Mouse (Mus musculus): ENCODE data around the gene Tmem210. TPM values are rescaled to one million over a fixed set of nuclear protein-coding genes. Genes with fewer than 3 reads are reported as not detected.

Gene Tmem210
- polyA plus RNA-seq, 1 experiment from 2014 or later, result not detected

DNA sequence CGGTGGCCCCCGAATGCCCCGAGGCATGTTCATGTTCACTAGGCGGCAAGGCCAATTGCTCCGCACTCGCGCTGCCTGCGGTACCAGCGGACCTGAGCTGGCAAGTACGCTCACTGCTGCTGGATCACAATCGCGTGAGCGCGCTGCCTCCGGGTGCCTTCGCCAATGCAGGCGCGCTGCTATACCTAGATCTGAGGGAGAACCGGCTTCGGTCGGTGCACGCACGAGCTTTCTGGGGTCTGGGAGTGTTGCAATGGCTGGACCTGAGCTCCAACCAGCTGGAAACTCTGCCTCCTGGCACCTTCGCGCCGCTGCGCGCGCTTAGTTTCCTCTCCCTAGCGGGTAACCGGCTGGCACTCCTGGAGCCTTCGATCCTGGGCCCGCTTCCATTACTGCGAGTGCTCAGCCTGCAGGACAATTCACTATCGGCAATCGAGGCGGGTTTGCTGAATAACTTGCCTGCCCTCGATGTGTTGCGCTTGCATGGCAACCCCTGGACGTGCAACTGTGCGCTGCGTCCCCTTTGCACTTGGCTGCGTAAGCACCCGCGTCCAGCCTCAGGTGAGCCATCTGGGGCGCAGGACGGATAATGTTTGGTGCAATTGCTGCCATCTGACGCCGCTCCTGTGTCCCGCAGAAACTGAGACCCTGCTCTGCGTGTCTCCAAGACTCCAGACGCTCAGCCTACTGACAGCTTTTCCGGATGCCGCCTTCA, 2.3 kb downstream of the Tmem210 start:
- Histone ChIP-seq H3K36me3 (peaks cover 8% of the 10 kb centered on the region), H3K27ac (no peak overlapping the region), H3K9me3 (no peaks in the 10 kb centered on the region), H3K4me3 (peak overlapping the region; percentile 27), H3K4me1 (peaks cover 57% of the 10 kb centered on the region), H3K9ac (no peak overlapping the region), H3K4me2 (peak overlapping the region; percentile 42), H3K27me3 (peaks cover 86% of the 10 kb centered on the region)
- ATAC-seq (ENCODE audit: insufficient number of reproducible peaks, low FRiP score, low TSS enrichment, low read depth), result no peak
- WGBS, result 2% methylated on average over 54 of the region's 54 CpGs

DNA sequence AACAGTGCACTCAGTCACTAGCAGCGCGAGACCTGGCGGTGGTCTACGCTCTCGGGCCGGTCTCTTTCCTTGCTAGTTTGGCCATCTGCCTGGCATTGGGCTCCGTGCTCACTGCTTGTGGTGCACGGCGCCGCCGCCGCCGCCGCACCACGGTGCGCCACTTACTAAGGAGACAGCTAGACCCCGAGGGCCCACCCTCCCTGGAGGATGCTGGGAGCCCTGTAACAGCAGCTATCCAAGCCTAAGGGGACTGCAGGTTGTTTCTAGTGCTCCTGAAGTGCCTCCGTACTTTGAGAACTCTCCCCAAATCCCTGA, 2.8 kb downstream of the Tmem210 start:
- WGBS, result under 1% methylated on average over 18 of the region's 18 CpGs
- Histone ChIP-seq H3K4me3 (peak overlapping the region; percentile 27), H3K36me3 (peaks cover 3% of the 10 kb centered on the region), H3K27me3 (peaks cover 91% of the 10 kb centered on the region), H3K9ac (no peak overlapping the region), H3K4me1 (peaks cover 53% of the 10 kb centered on the region), H3K9me3 (no peaks in the 10 kb centered on the region), H3K27ac (no peak overlapping the region), H3K4me2 (peak overlapping the region; percentile 42)
- no peak for ATAC-seq (ENCODE audit: insufficient number of reproducible peaks, low FRiP score, low TSS enrichment, low read depth)

DNA sequence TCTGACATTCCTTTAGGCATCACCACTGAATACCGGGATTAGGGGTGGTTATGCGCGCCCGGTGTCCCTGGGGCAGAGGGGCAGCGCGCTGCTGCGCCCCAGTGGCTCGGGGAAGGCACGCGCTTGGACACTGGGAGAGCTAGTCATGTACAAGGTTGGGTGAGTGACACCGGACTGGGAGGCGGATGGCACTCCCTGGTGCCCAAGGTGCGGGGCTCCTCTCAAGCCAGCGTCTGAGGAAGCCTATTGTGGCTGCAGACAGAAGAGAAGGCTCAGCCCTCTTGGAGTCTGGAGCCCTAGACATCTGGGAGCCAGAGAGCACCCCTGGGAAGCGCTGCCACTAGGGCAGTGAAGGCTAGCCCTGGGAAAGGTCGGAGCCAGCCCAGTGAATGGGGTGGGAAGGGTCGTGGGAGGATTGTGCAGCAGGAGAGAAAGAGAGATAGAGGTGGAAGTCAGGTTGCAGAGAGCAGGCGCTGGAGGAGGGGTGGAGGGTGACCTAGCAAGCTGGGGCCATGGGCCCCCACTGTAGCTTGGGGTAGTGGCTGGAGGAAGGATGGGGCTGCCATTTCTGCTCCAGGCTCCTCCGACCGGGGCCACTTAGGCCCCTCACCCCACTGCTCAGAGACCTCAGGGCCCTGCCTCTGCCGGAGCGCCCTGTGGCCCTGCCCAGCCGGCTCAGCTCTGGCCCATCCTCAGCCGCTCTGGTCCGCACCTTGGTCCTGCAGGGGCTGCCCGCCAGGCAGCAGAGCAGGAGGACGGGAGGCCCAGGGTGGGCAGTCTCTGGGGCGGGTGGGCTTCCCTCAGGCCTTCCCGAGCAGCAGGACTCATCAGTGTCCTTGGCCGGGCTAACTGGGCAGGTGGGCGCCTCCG, 3.5 kb downstream of the Tmem210 start:
- Histone ChIP-seq H3K9ac (no peak overlapping the region), H3K4me3 (peak overlapping the region; percentile 36), H3K4me2 (peak overlapping the region; percentile 55), H3K4me1 (peaks cover 48% of the 10 kb centered on the region), H3K36me3 (no peaks in the 10 kb centered on the region), H3K27me3 (peaks cover 97% of the 10 kb centered on the region), H3K9me3 (no peaks in the 10 kb centered on the region), H3K27ac (no peak overlapping the region)
- 7% methylated on average over 32 of the region's 32 CpGs for WGBS
- ATAC-seq (ENCODE audit: insufficient number of reproducible peaks, low FRiP score, low TSS enrichment, low read depth), result no peak

DNA sequence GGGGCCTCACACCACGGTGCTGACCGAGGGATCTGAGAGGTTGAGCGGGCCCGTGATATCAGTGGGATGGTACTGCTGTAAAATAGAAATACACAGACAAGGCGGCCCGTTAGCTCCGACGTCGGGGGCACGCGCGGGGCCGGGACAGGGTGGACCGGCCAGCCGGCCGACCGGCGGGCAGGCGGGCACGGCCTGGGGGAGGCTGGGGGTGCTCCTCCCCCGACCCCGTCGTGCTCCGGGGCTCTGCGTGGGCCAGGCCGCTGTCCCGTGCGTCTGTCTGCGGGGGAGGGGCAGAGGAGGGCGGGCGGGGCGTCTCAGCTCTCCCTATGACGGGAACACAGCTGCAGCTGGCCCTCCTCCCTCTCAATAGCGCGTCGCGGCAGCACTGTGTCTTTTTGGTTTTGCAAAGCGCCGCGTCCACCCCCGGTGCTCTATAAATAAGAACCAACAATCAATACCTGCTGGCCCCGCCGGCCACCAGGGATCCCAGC, 4.2 kb downstream of the Tmem210 start:
- Histone ChIP-seq H3K9ac (no peak overlapping the region), H3K9me3 (no peaks in the 10 kb centered on the region), H3K4me3 (peak overlapping the region; percentile 36), H3K27me3 (peaks cover 100% of the 10 kb centered on the region), H3K27ac (no peak overlapping the region), H3K4me1 (peaks cover 43% of the 10 kb centered on the region), H3K4me2 (peak overlapping the region; percentile 55), H3K36me3 (no peaks in the 10 kb centered on the region)
- no peak for ATAC-seq (ENCODE audit: insufficient number of reproducible peaks, low FRiP score, low TSS enrichment, low read depth)
- 3% methylated on average over 34 of the region's 43 CpGs for WGBS

DNA sequence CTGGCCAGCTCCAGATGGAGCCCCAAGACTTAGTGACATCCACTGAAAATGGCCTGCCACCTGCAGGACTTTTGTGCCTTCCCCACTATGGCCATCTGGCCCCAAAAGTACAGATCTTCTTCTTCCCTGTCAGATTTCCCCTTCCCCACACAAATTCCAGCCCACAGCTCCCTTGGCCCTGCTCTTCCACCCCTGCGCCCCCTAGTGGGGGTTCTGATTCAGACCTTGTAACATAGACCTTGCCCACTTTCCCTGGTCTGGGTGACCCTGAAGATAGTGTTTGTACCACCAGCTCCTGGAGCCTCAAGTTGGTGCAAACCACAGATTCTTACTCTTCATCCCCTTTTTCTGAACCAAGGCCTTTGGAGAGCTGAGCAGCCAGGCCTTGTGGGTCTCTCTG, 4.9 kb downstream of the Tmem210 start:
- Histone ChIP-seq H3K4me3 (0 out of 2 replicates have a peak overlapping the region, but pooled peaks have one; percentile 36), H3K4me2 (peak overlapping the region; percentile 55; the same call in 1 of the 2 replicates), H3K27ac (no peak overlapping the region), H3K9me3 (no peaks in the 10 kb centered on the region), H3K9ac (no peak overlapping the region), H3K27me3 (peaks cover 100% of the 10 kb centered on the region), H3K4me1 (peaks cover 39% of the 10 kb centered on the region), H3K36me3 (no peaks in the 10 kb centered on the region)
- WGBS, result 0% methylated on average over 1 of the region's 1 CpGs
- no peak for ATAC-seq (ENCODE audit: insufficient number of reproducible peaks, low FRiP score, low TSS enrichment, low read depth)

DNA sequence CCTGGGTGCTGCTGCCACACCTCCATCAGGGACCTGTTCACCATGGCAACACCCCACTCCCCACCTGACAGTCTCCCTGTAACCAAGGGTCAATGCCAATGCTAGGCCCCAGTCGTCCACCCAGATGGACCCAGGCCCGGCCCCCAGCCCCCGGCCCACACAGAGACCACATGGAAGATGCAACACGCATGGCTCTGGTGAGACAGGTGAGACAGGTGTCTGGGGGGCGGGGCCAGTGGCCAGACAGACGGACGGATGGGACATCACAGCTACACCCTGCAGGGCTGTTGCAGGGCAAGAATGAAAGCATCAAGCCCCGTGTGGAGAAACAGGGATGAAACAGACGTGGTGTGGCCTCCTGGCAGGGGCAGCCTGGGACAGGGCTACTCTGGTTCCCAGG, 5.8 kb downstream of the Tmem210 start:
- H3K27me3 ChIP-seq, result peaks cover 98% of the 10 kb centered on the region
- H3K36me3 ChIP-seq, result no peaks in the 10 kb centered on the region
- H3K9ac ChIP-seq, result no peak overlapping the region
- 69% methylated on average over 9 of the region's 9 CpGs for WGBS
- no peak for ATAC-seq (ENCODE audit: insufficient number of reproducible peaks, low FRiP score, low TSS enrichment, low read depth)
- H3K4me2 ChIP-seq, result no peak overlapping the region
- H3K4me3 ChIP-seq, result no peak overlapping the region
- H3K9me3 ChIP-seq, result no peaks in the 10 kb centered on the region
- H3K4me1 ChIP-seq, result peaks cover 39% of the 10 kb centered on the region
- no peak overlapping the region for H3K27ac ChIP-seq

DNA sequence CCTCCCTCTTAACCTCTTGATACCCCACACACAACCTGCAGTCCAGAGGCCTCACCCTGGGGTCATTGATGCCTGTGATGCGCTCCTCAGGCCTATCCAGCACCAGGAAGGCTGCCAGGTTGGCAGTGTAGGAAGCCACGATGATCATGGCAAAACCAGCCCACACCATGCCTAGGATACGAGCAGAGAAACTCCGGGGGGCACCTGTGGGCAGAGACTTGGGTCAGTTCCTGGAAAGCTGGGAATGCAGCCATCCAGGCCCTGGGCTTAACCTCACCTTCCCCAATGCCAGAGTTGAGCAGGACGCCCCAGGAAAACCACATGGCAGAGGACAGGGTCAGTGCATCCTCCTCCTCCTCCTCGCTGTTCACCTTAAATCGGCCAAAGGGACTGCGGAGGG, 9.1 kb downstream of the Tmem210 start:
- 72% methylated on average over 8 of the region's 8 CpGs for WGBS
- ATAC-seq (ENCODE audit: insufficient number of reproducible peaks, low FRiP score, low TSS enrichment, low read depth), result no peak

DNA sequence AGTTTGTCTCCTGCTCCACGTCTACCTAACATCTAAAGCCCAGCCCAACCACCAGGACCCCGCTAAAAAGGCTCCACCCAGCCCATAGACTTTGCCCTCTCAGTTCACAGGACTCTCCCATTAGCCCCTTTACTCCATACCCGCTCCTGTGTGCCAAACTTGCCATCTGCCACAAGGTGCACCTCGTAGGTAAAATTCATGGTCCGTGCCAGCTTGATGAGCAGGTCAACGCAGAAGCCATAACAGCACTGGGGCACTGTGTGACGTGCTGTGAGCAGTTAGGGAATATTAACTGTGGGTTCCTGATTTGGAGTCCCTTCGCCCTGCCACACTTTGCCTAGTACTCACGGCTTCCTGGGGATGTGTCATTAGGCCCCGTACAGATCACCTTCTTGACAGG, 10.1 kb downstream of the Tmem210 start:
- Histone ChIP-seq H3K27me3 (peaks cover 58% of the 10 kb centered on the region), H3K9ac (no peak overlapping the region), H3K27ac (no peak overlapping the region), H3K4me3 (no peak overlapping the region), H3K4me2 (no peak overlapping the region), H3K4me1 (no peaks in the 10 kb centered on the region), H3K9me3 (no peaks in the 10 kb centered on the region), H3K36me3 (no peaks in the 10 kb centered on the region)
- 78% methylated on average over 10 of the region's 10 CpGs for WGBS
- ATAC-seq (ENCODE audit: insufficient number of reproducible peaks, low FRiP score, low TSS enrichment, low read depth), result no peak

More for the DNA sequence above, 9.1 kb downstream of the Tmem210 start:
- Histone ChIP-seq H3K4me3 (no peak overlapping the region), H3K4me2 (no peak overlapping the region), H3K4me1 (peaks cover 7% of the 10 kb centered on the region), H3K27me3 (peaks cover 64% of the 10 kb centered on the region), H3K9me3 (no peaks in the 10 kb centered on the region), H3K9ac (no peak overlapping the region), H3K36me3 (no peaks in the 10 kb centered on the region), H3K27ac (no peak overlapping the region)

DNA sequence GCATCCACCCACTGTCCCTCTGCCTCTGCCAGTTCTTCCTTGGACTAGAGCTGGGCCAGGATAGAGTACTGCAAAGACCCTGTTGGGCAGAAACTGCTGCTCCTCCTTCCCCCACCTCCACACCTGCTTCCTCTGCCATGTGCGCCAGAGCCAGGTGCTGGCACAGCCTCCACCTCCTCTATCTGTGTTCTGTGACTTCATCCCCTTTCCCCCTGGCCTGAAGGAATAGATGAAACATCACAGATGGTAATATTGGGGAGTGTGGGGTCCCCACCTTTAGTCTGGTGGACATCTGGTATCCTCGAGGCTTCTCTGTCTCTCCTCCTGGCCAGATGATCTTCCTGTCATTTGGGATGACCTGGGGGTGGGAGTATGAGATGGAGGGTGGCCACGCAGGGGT, 15.5 kb downstream of the Tmem210 start:
- no peaks in the 10 kb centered on the region for H3K36me3 ChIP-seq
- H3K4me3 ChIP-seq, result no peak overlapping the region
- 56% methylated on average over 3 of the region's 3 CpGs for WGBS
- no peak for ATAC-seq (ENCODE audit: insufficient number of reproducible peaks, low FRiP score, low TSS enrichment, low read depth)
- no peaks in the 10 kb centered on the region for H3K9me3 ChIP-seq
- H3K9ac ChIP-seq, result no peak overlapping the region
- peaks cover 56% of the 10 kb centered on the region for H3K27me3 ChIP-seq
- peaks cover 13% of the 10 kb centered on the region for H3K4me1 ChIP-seq
- H3K4me2 ChIP-seq, result no peak overlapping the region
- no peak overlapping the region for H3K27ac ChIP-seq

DNA sequence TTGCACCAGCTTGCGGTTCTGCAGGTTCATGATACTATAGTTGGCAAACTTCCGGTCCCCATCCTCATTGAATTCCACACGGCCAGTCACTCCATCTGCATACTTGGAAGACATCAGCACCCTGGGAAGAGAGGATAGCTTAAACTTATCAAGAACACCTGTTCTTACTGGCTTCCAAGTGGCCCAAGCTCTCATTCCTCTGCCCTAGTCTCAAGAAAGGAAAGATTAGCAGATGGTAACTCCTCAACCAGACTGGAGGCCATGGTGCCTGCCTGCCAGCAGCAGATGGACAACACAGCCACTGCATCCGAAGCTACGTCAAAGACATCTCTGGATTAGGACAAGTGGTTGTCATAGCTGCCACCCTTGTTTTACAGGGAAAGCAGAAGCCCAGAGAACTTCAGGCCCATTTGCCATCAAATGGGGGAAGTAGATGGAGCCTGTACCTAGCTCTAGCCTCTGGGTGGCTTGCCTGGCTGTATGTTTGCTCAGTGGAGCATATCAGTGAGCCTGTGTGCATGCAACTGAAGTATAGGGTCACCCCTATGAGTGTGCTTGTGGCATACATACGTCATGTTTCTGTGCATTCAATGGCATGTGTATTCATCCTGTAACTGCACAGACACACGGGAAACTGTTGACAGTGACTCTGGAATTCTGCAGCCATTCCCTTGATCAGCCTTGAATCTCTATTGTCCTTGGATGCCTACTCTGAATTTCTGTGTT, 16.1 kb downstream of the Tmem210 start:
- Histone ChIP-seq H3K4me2 (peak overlapping the region; percentile 81; the same call in 1 of the 2 replicates), H3K27ac (no peak overlapping the region), H3K9ac (no peak overlapping the region), H3K4me1 (peaks cover 13% of the 10 kb centered on the region), H3K9me3 (no peaks in the 10 kb centered on the region), H3K4me3 (peak overlapping the region; percentile 43; the same call in 1 of the 2 replicates), H3K27me3 (peaks cover 60% of the 10 kb centered on the region), H3K36me3 (no peaks in the 10 kb centered on the region)
- WGBS, result 71% methylated on average over 7 of the region's 7 CpGs
- no peak for ATAC-seq (ENCODE audit: insufficient number of reproducible peaks, low FRiP score, low TSS enrichment, low read depth)

DNA sequence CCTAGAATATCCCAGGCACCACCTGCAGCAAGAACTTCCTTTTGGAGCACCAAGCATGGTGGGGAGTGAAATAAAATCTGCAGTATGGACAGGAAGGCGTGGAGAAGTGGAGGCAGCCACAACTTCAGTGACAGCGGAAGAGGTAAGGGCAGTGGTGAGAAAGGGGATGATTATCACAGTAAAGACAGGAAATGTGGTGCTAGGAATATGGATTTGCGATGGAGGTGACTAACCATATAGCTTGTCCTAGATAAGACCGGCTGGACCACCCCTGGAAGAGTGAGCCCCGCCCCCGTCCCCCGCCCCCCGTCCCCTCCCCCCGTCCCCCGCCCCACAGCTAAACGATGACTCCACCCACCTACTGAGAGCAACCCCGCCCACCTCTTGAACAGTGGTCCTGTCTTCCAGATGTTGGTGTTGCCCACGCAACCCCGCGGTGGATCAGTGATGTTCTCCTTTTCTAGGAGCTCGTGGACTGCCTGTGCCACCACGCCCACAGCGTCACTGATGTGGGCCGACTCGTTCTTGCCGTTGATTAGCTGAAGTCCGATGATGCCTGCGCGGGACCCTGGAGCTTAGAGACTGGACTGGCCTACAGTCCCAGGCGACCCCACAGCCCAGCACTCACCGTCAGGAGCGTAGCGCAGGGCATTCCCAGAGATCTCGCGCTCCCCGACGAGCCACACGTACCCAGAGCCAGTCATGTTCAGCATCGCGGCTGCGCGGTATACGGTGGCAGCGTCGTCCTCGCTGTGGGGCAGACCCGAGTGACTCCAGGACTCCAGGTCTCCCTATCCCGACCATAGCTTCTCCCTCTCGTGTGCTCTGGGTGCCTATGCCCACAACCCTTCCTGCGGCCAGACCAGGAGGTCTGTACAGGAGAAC, 17.0 kb downstream of the Tmem210 start:
- Histone ChIP-seq H3K27ac (no peak overlapping the region), H3K4me2 (peak overlapping the region; percentile 81), H3K4me3 (peak overlapping the region; percentile 43), H3K27me3 (peaks cover 67% of the 10 kb centered on the region), H3K9ac (peak overlapping the region; percentile 17), H3K4me1 (peaks cover 13% of the 10 kb centered on the region), H3K9me3 (no peaks in the 10 kb centered on the region), H3K36me3 (no peaks in the 10 kb centered on the region)
- 3% methylated on average over 43 of the region's 45 CpGs for whole genome bisulfite sequencing
- ATAC-seq (ENCODE audit: insufficient number of reproducible peaks, low FRiP score, low TSS enrichment, low read depth), result peak; percentile 7; the same call in 1 of the 2 replicates

Measured in limb, embryonic 15.5 days (tissue).